Mouse (Mus musculus) megakaryocyte, embryonic 14.5 days (primary cell): ENCODE data around the gene Ubr2.

ENCODE experiments used
- FLI1 ChIP-seq: IDR thresholded peaks from 2 replicates; pipeline ENCODE4 v1.6.1; 2012; ENCODE audit warnings: low read length, inconsistent platforms, mixed read lengths
- GATA1 ChIP-seq: IDR thresholded peaks from 3 replicates; pipeline ENCODE4 v1.6.1; 2012; ENCODE audit warnings: mixed read lengths, low read length, inconsistent platforms, borderline replicate concordance

DNA sequence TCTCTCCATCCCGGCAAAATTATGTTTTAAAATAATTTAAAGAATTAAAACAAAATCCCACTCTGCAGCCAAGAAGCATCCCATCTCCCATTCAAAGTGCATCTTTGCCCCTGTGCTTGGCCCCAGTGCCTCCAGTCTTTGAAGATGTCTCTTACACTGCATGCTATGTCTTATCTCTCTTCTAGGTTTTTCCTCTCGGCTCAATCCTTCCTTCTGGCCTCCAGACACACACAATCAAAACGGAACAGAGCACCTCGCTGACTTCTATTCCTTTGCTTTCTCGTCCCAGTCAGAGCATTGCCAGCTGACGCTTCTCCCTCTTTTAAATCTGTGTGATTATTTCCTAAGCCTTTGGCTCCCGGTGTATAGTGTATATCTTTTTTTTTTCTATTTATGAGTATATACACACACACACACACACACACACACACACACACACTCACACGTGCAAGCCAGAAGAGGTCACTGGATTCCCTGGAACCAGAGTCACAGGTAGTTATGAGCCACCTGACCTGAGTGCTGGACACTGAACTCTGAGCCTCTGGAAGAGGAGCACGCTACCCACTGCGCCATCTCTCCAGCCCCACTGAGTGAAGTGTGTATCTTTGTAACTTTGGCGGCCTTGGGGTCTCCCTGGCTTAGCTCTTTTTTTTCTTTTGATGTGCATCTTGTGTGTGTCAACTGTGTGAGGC is 125.0 kb downstream of the Ubr2 start:
- no peak for TF ChIP-seq FLI1
- TF ChIP-seq GATA1 = no peak
